Mouse (Mus musculus): ENCODE results near the gene Mindy3. TPM values are rescaled to one million over a fixed set of nuclear protein-coding genes. Genes with fewer than 3 reads are reported as not detected.
"Not testable (repeated sequence)": the region's sequence is repeated elsewhere in the genome, so short reads cannot be mapped to it uniquely, and the experiment has no call there.

The Mindy3 gene
- polyA plus RNA-seq (2015; fragmentation: Nextera tagmentation; extraction: Ambion mirVana), result 50.7 and 53.9 TPM in 2 replicates

- Histone ChIP-seq H3K9me3 (replicated peaks; ENCODE audit: control insufficient read depth, low read length, poor library complexity, severe bottlenecking) (no peaks in the 10 kb centered on the region), H3K36me3 (ENCODE audit: control insufficient read depth, insufficient read depth, low read length) (no peaks in the 10 kb centered on the region), H3K4me1 (ENCODE audit: control insufficient read depth, insufficient read depth, low read length) (peaks cover 14% of the 10 kb centered on the region), H3K9ac (ENCODE audit: low read depth, low read length) (peak within 1 kb of the TSS; percentile 67), H3K27ac (ENCODE audit: low read length) (peak within 1 kb of the TSS; percentile 76), H3K4me3 (ENCODE audit: low read depth, low read length) (peak within 1 kb of the TSS; percentile 61), H3K4me2 (ENCODE audit: low read length) (peak within 1 kb of the TSS; percentile 89), H3K27me3 (ENCODE audit: control insufficient read depth, insufficient read depth, low read depth, low read length) (no peaks in the 10 kb centered on the region)
- ATAC-seq, result peak; percentile 96
- WGBS, result under 1% methylated on average over 24 of the region's 25 CpGs
Observed at GRCm38 (mm10) chr2:12419262-12419655, at the start of gene Mindy3. TSS of gene Mindy3 (minus strand) at chr2:12419470.

- no peaks in the 10 kb centered on the region for H3K9me3 ChIP-seq (replicated peaks; ENCODE audit: control insufficient read depth, low read length, poor library complexity, severe bottlenecking)
- ATAC-seq, result no peak
- WGBS, result 72% methylated on average over 1 of the region's 1 CpGs
Observed at GRCm38 (mm10) chr2:12459732-12460131, 40.5 kb upstream of the Mindy3 start.

GRCm38 (mm10) chr2:12450108-12450507, 30.8 kb upstream of the Mindy3 start:
- Histone ChIP-seq H3K4me2 (ENCODE audit: low read length) (no peak overlapping the region), H3K9ac (ENCODE audit: low read depth, low read length) (no peak overlapping the region), H3K27ac (ENCODE audit: low read length) (no peak overlapping the region), H3K4me3 (ENCODE audit: low read depth, low read length) (no peak overlapping the region), H3K27me3 (ENCODE audit: control insufficient read depth, insufficient read depth, low read depth, low read length) (no peaks in the 10 kb centered on the region), H3K9me3 (replicated peaks; ENCODE audit: control insufficient read depth, low read length, poor library complexity, severe bottlenecking) (no peaks in the 10 kb centered on the region), H3K36me3 (ENCODE audit: control insufficient read depth, insufficient read depth, low read length) (no peaks in the 10 kb centered on the region), H3K4me1 (ENCODE audit: control insufficient read depth, insufficient read depth, low read length) (no peaks in the 10 kb centered on the region)
- 80% methylated on average over 3 of the region's 3 CpGs for WGBS
- no peak for ATAC-seq

More at GRCm38 (mm10) chr2:12459732-12460131, 40.5 kb upstream of the Mindy3 start:
- Histone ChIP-seq H3K27me3 (ENCODE audit: control insufficient read depth, insufficient read depth, low read depth, low read length) (no peaks in the 10 kb centered on the region), H3K4me2 (ENCODE audit: low read length) (no peak overlapping the region), H3K9ac (ENCODE audit: low read depth, low read length) (no peak overlapping the region), H3K36me3 (ENCODE audit: control insufficient read depth, insufficient read depth, low read length) (no peaks in the 10 kb centered on the region), H3K4me1 (ENCODE audit: control insufficient read depth, insufficient read depth, low read length) (no peaks in the 10 kb centered on the region), H3K4me3 (ENCODE audit: low read depth, low read length) (no peak overlapping the region), H3K27ac (ENCODE audit: low read length) (no peak overlapping the region)

- no peaks in the 10 kb centered on the region for H3K36me3 ChIP-seq (ENCODE audit: control insufficient read depth, insufficient read depth, low read length)
- no peaks in the 10 kb centered on the region for H3K9me3 ChIP-seq (replicated peaks; ENCODE audit: control insufficient read depth, low read length, poor library complexity, severe bottlenecking)
- no peak overlapping the region for H3K4me2 ChIP-seq (ENCODE audit: low read length)
- no peak for ATAC-seq
- no peak overlapping the region for H3K4me3 ChIP-seq (ENCODE audit: low read depth, low read length)
- no peak overlapping the region for H3K27ac ChIP-seq (ENCODE audit: low read length)
- no peak overlapping the region for H3K9ac ChIP-seq (ENCODE audit: low read depth, low read length)
- H3K4me1 ChIP-seq (ENCODE audit: control insufficient read depth, insufficient read depth, low read length), result no peaks in the 10 kb centered on the region
- no peaks in the 10 kb centered on the region for H3K27me3 ChIP-seq (ENCODE audit: control insufficient read depth, insufficient read depth, low read depth, low read length)
Observed at GRCm38 (mm10) chr2:12440120-12440519, 20.9 kb upstream of the Mindy3 start.

GRCm38 (mm10) chr2:12439543-12439942, 20.3 kb upstream of the Mindy3 start:
- no peaks in the 10 kb centered on the region for H3K4me1 ChIP-seq (ENCODE audit: control insufficient read depth, insufficient read depth, low read length)
- H3K36me3 ChIP-seq (ENCODE audit: control insufficient read depth, insufficient read depth, low read length), result no peaks in the 10 kb centered on the region
- WGBS, result 52% methylated on average over 2 of the region's 2 CpGs
- H3K9me3 ChIP-seq (replicated peaks; ENCODE audit: control insufficient read depth, low read length, poor library complexity, severe bottlenecking), result no peaks in the 10 kb centered on the region
- H3K27me3 ChIP-seq (ENCODE audit: control insufficient read depth, insufficient read depth, low read depth, low read length), result no peaks in the 10 kb centered on the region
- H3K27ac ChIP-seq (ENCODE audit: low read length), result no peak overlapping the region
- no peak overlapping the region for H3K4me2 ChIP-seq (ENCODE audit: low read length)
- H3K4me3 ChIP-seq (ENCODE audit: low read depth, low read length), result no peak overlapping the region
- no peak overlapping the region for H3K9ac ChIP-seq (ENCODE audit: low read depth, low read length)
- ATAC-seq, result no peak

GRCm38 (mm10) chr2:12438181-12438580, 18.9 kb upstream of the Mindy3 start:
- Histone ChIP-seq H3K4me1 (ENCODE audit: control insufficient read depth, insufficient read depth, low read length) (no peaks in the 10 kb centered on the region), H3K27ac (ENCODE audit: low read length) (no peak overlapping the region), H3K4me3 (ENCODE audit: low read depth, low read length) (no peak overlapping the region), H3K27me3 (ENCODE audit: control insufficient read depth, insufficient read depth, low read depth, low read length) (no peaks in the 10 kb centered on the region), H3K4me2 (ENCODE audit: low read length) (no peak overlapping the region), H3K9ac (ENCODE audit: low read depth, low read length) (no peak overlapping the region), H3K9me3 (replicated peaks; ENCODE audit: control insufficient read depth, low read length, poor library complexity, severe bottlenecking) (no peaks in the 10 kb centered on the region), H3K36me3 (ENCODE audit: control insufficient read depth, insufficient read depth, low read length) (no peaks in the 10 kb centered on the region)
- ATAC-seq, result peak; percentile 67; the same call in 1 of the 2 replicates
- 76% methylated on average over 2 of the region's 2 CpGs for WGBS

- ATAC-seq, result no peak
- Histone ChIP-seq H3K27ac (ENCODE audit: low read length) (no peak overlapping the region), H3K36me3 (ENCODE audit: control insufficient read depth, insufficient read depth, low read length) (no peaks in the 10 kb centered on the region), H3K9ac (ENCODE audit: low read depth, low read length) (no peak overlapping the region), H3K4me3 (ENCODE audit: low read depth, low read length) (no peak overlapping the region), H3K4me1 (ENCODE audit: control insufficient read depth, insufficient read depth, low read length) (no peaks in the 10 kb centered on the region), H3K9me3 (replicated peaks; ENCODE audit: control insufficient read depth, low read length, poor library complexity, severe bottlenecking) (no peaks in the 10 kb centered on the region), H3K27me3 (ENCODE audit: control insufficient read depth, insufficient read depth, low read depth, low read length) (no peaks in the 10 kb centered on the region), H3K4me2 (ENCODE audit: low read length) (no peak overlapping the region)
- 84% methylated on average over 1 of the region's 1 CpGs for WGBS
Observed at GRCm38 (mm10) chr2:12432055-12432454, 12.8 kb upstream of the Mindy3 start.

GRCm38 (mm10) chr2:12424374-12424773, 5.1 kb upstream of the Mindy3 start:
- Histone ChIP-seq H3K9me3 (replicated peaks; ENCODE audit: control insufficient read depth, low read length, poor library complexity, severe bottlenecking) (no peaks in the 10 kb centered on the region), H3K27me3 (ENCODE audit: control insufficient read depth, insufficient read depth, low read depth, low read length) (no peaks in the 10 kb centered on the region), H3K27ac (ENCODE audit: low read length) (no peak overlapping the region), H3K36me3 (ENCODE audit: control insufficient read depth, insufficient read depth, low read length) (no peaks in the 10 kb centered on the region), H3K9ac (ENCODE audit: low read depth, low read length) (no peak overlapping the region), H3K4me2 (ENCODE audit: low read length) (no peak overlapping the region), H3K4me1 (ENCODE audit: control insufficient read depth, insufficient read depth, low read length) (peaks cover 4% of the 10 kb centered on the region; the same call in 1 of the 2 replicates), H3K4me3 (ENCODE audit: low read depth, low read length) (no peak overlapping the region)
- WGBS, result 76% methylated on average over 3 of the region's 3 CpGs
- no peak for ATAC-seq

- H3K36me3 ChIP-seq (ENCODE audit: control insufficient read depth, insufficient read depth, low read length); H3K4me2 ChIP-seq (ENCODE audit: low read length); H3K27me3 ChIP-seq (ENCODE audit: control insufficient read depth, insufficient read depth, low read depth, low read length); H3K9ac ChIP-seq (ENCODE audit: low read depth, low read length); H3K4me1 ChIP-seq (ENCODE audit: control insufficient read depth, insufficient read depth, low read length); H3K9me3 ChIP-seq (replicated peaks; ENCODE audit: control insufficient read depth, low read length, poor library complexity, severe bottlenecking); H3K27ac ChIP-seq (ENCODE audit: low read length); H3K4me3 ChIP-seq (ENCODE audit: low read depth, low read length); ATAC-seq: not testable (repeated sequence)
- 68% methylated on average over 6 of the region's 6 CpGs for WGBS
Observed at GRCm38 (mm10) chr2:12423426-12423825, 4.2 kb upstream of the Mindy3 start.
